7 mouse cellular contexts compared by ENCODE assay signal in the genomic region with DNA sequence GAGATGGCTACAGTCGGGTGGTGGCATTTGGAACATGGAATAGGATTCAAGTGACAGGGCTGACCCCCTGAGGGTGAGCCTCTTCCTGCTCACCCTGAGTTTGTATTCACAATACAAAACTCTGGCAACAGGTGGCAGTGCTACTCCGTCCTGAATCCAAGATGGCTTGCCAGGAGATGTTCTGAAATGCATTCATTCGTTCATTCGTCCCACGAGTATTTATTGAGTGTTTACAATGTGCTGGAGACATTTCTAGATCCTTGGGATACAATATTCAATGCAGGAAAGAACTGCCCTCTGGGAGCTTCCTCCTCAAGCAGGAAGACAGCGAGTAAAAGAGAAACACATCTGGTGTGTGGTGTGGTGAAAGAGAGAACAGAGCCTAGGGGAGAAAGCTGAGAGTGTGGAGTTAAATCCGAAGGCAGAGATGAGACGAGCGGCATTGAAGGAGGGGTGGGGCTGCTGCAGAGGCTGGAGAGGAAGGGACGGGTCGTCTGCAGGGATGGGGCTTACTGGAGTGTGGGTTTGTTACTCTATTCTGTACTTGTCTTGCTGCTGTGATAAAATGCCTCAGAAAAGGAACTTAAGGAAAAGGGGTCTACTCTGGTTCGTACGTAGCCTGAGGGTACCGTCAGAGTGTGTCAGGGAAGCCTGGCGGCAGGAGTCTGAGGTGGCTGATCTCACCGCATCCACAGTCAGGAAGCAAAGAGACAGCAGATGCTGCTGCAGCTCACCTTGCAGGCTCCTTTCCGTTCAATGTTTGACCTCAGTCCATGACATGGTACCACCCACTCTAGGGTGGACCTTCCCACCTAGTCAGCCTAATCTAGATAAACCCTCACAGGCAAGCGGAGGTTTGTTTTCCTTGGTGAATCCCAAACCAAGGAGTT.
DNase-seq lines count a peak whose midpoint lies in the region; ATAC-seq lines count a peak whose summit lies in the region.

No protein-coding gene starts in this region.

- no peaks in the 10 kb centered on the region for H3K36me3 ChIP-seq in embryonic facial prominence, embryonic 13.5 days

- H3K27ac ChIP-seq in embryonic facial prominence, embryonic 13.5 days, result peak overlapping the region; percentile 57

- H3K4me3 ChIP-seq in embryonic facial prominence, embryonic 13.5 days, result 0 out of 2 replicates have a peak overlapping the region, but pooled peaks have one; percentile 1

- no peaks in the 10 kb centered on the region for H3K27me3 ChIP-seq in embryonic facial prominence, embryonic 13.5 days

- H3K9ac ChIP-seq in embryonic facial prominence, embryonic 13.5 days, result peak overlapping the region; percentile 55

- ATAC-seq in embryonic facial prominence, embryonic 13.5 days (ENCODE audit: insufficient number of reproducible peaks, insufficient read depth, low FRiP score, low TSS enrichment, low read depth), result 0 out of 2 replicates have a peak, but pooled peaks have one; percentile 49
- ATAC-seq in erythroblast, adult 5-6 weeks (replicated peaks; ENCODE audit: low FRiP score, poor library complexity, severe bottlenecking), result no peak

- WGBS in embryonic facial prominence, embryonic 13.5 days, result 19% methylated on average over 18 of the region's 18 CpGs

- peaks cover 44% of the 10 kb centered on the region for H3K4me1 ChIP-seq in embryonic facial prominence, embryonic 13.5 days

- H3K9me3 ChIP-seq in embryonic facial prominence, embryonic 13.5 days, result no peaks in the 10 kb centered on the region

- peak overlapping the region; percentile 39 for H3K4me2 ChIP-seq in embryonic facial prominence, embryonic 13.5 days

- DNase-seq in left cerebral cortex, adult 18-20 months (ENCODE audit: low spot score in 2 of 2), result peak; percentile 29 to 45
- DNase-seq in left cerebral cortex, adult 11 months (ENCODE audit: low spot score), result no peak
- DNase-seq in NIH3T3 (ENCODE audit: low read depth), result peak; percentile 87
- peak; percentile 80 for DNase-seq in kidney, postnatal 10 days
- DNase-seq in lung, postnatal 4 days, result peak; percentile 45 to 80
